Mouse (Mus musculus) duodenum, adult 2 months (tissue): ENCODE measurements around the gene Mei1. TPM values are rescaled to one million over a fixed set of nuclear protein-coding genes. Genes with fewer than 3 reads are reported as not detected.

Source experiments
- polyA plus RNA-seq: library from polyadenylated mRNA; depleted of rRNA; stranded (reverse); fragments of >200 nt; gene quantifications from 2 replicates; pipeline ENCODE4 v1.2.3, GENCODE M21; 2012; ENCODE audit warnings: low replicate concordance; rRNA removed

Gene Mei1
- 0.07 TPM in 1 of 2 replicates, not detected in the other for polyA plus RNA-seq

GRCm38 (mm10) chr15:82069898-82070297 is at the start of gene Mei1:
TSS of gene Mei1 (plus strand) at chr15:82069996.

DNA sequence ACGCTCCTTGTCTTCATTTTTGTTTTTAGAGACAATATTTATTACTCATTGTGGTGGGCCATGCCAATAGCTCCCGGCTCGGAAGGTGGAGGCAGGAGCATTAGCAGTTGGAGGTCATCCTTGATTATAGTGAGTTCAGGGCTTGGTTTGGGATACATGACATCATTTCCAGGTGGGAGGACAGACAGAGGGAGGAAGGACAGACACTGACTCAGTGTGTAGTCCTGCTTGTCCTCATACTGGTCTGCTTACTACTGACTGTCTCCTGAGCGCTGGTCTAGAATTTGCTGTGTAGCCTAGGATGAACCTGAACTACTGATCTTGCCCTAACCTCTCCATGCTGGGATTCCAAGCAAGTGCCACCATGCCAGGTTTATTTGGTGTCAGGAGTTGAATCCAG is 36.0 kb upstream of the Mei1 start, which contains the start of gene Desi1:
TSS of gene Desi1 (minus strand) at position 101 of the 400 bp plus-strand sequence.

GRCm38 (mm10) chr15:82047080-82047883 is 22.5 kb upstream of the Mei1 start, which contains the start of gene Snu13:
TSS of gene Snu13 (minus strand) at chr15:82047598.

DNA sequence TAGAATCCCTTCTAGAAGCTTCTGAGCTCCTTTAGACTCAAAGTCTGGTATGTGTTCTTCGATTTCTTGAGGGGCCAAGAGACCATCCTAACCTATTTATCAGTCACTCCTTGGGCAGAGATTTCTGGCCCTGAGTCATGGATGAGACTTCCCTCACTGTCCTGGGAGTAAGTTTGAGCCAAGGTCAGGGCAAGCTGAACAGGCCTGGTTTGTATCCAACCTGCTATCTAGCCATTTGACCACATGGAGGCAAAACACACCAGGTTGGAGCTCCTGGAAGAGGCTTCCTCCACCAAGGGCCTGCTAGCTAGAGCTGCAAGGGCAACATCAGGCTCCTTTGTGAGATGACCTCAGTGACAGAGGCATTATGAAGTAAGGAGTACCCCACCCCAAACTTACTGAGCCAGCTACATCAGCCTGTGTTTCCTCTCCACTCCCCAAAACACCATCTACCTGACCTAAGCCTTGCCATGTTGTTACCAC is 11.0 kb upstream of the Mei1 start, which contains the start of gene 4930407I10Rik:
TSS of gene 4930407I10Rik (plus strand) at position 433 of the 483 bp plus-strand sequence.

DNA sequence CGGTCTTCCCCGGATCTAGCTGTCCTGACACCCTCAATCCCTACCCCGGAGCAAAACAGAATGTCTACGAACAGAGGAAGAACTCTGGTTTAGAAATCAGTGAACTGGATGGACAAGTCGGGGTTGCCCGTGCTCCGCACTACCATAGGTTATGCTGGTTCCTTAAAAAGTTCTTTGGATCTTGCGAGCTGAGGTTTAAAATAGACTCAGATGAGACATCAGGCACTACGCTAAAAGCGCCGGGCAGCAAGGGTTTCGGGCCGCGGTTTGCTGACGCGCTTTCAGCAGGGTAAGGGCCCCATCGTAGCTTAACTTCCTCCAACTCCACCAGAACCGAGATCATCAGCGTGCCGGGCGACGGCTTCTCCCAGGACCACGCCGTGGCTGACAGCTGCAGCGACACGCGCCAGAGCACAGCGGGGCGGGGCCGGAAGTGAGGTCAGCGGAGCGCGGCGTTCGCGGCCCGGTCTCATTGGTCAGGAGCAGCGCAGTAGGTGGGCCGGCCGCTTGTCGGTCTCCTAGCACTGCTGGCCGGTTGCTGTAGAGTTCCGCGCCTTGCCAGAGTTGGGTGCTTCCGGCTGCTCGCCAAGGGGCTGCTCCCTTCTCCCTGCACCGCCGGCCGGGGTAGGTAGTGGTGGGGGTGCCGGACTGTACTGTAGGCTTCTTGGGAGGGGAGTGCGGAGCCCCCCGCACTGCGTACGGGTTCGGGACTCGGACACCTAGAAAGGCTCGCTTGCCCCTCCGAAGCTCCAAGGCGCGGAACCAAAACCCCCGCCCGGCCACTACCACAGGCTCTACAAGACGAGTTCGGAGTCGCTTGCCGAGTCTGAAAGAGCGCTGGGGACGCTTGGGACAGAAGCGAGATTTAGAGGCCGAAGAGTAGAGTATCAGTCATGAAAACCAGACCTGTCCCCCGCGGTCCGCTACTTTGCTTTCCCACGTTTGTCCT is 57.9 kb downstream of the Mei1 start, which contains the start of gene Ccdc134:
TSS of gene Ccdc134 (plus strand) at position 497 of the 949 bp plus-strand sequence.

DNA sequence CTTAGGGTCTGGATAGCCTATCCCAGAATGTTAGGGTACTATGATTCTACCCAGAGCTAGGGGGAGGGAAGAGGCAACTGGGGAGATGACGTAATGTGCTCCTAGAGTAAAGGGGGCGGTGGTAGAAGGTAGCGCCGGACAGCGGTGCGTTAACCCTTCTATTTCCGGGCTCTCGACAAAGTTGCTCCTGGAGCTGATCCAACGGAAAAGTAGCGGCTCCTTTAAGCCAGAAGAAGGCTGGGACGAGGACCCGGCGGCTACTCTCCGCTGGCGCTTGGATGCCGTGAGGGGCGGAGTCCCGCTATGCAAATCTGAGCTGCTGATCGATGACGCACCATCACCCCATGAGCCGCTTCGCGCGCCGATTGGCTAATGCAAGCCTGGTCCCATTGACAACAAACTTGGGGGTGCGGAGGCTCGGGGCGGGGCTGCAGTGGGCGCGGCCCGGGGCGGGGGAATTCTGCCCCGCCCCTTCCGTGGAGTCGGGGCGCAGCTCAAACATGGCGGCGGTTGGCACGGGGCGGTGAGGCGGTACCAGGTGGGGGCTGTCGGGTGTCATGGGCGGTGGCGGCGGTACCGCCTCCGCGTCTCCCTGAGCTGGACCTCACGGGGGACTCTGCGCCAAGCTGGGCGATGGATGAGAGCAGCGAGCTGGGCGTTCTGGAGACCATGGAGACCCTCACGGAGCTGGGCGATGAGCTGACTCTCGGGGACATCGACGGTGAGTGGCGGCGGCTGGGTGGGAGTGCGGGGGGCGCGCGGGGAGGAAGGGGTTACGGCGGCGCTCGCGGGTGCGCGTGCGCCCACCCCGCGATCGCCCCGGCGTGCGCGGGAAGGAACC is 77.2 kb downstream of the Mei1 start, which contains the start of gene Srebf2:
TSS of gene Srebf2 (plus strand) at position 412 of the 841 bp plus-strand sequence.

Other genes starting within 250 kb of the Mei1 start
- 29.8 and 45.1 TPM in 2 replicates for gene Tob2, start 211.2 kb upstream of the Mei1 start, polyA plus RNA-seq
- 32.6 and 40.1 TPM in 2 replicates for gene Phf5a, start 198.1 kb upstream of the Mei1 start, polyA plus RNA-seq
- gene Aco2, start 197.7 kb upstream of the Mei1 start, polyA plus RNA-seq = 296 and 436 TPM in 2 replicates
- 4.4 and 5.0 TPM in 2 replicates for gene Polr3h, start 143.8 kb upstream of the Mei1 start, polyA plus RNA-seq
- gene Csdc2, start 133.2 kb upstream of the Mei1 start, polyA plus RNA-seq = 1.7 and 4.3 TPM in 2 replicates
- gene Pmm1, start 109.1 kb upstream of the Mei1 start, polyA plus RNA-seq = 22.1 and 26.0 TPM in 2 replicates
- gene 1700029P11Rik, start 89.5 kb upstream of the Mei1 start, polyA plus RNA-seq = not detected in 2 replicates
- gene Xrcc6, start 82.2 kb upstream of the Mei1 start, polyA plus RNA-seq = 5.2 and 8.3 TPM in 2 replicates
- gene Desi1, start 36.1 kb upstream of the Mei1 start, polyA plus RNA-seq = 40.6 and 43.7 TPM in 2 replicates
- gene Snu13, start 22.4 kb upstream of the Mei1 start, polyA plus RNA-seq = 21.0 and 49.7 TPM in 2 replicates
- gene 4930407I10Rik, start 10.8 kb upstream of the Mei1 start, polyA plus RNA-seq = not detected in 2 replicates
- 6.0 and 14.3 TPM in 2 replicates for gene Ccdc134, start 57.9 kb downstream of the Mei1 start, polyA plus RNA-seq
- gene Srebf2, start 77.2 kb downstream of the Mei1 start, polyA plus RNA-seq = 145 and 243 TPM in 2 replicates
- gene Shisa8, start 142.8 kb downstream of the Mei1 start, polyA plus RNA-seq = 0.23 and 2.7 TPM in 2 replicates
- gene Tnfrsf13c, start 154.4 kb downstream of the Mei1 start, polyA plus RNA-seq = 1.4 and 7.1 TPM in 2 replicates
- gene Cenpm, start 174.8 kb downstream of the Mei1 start, polyA plus RNA-seq = 11.1 and 14.1 TPM in 2 replicates
- gene 1500009C09Rik, start 182.4 kb downstream of the Mei1 start, polyA plus RNA-seq = 0.14 and 0.22 TPM in 2 replicates
- gene Sept3, start 204.9 kb downstream of the Mei1 start, polyA plus RNA-seq = 0.14 and 0.89 TPM in 2 replicates
- not detected in 2 replicates for gene Wbp2nl, start 229.0 kb downstream of the Mei1 start, polyA plus RNA-seq